Mouse (Mus musculus) ZHBTc4 (cell line): ENCODE data around the gene Rnase12.

ENCODE experiments used
- DNase-seq: peaks from one replicate; pipeline ENCODE4 v3.0.0-alpha.2; 2011; ENCODE audit warnings: low read depth, low spot score

Rnase12 gene

GRCm38 (mm10) chr14:51085086-51085485 is 27.6 kb upstream of the Rnase12 start:
- no peak for DNase-seq

GRCm38 (mm10) chr14:51083805-51084204 is 26.3 kb upstream of the Rnase12 start:
- no peak for DNase-seq

GRCm38 (mm10) chr14:51082599-51083581 is 25.4 kb upstream of the Rnase12 start:
- DNase-seq = peak; percentile 81

GRCm38 (mm10) chr14:51081035-51081434 is 23.6 kb upstream of the Rnase12 start:
- no peak for DNase-seq

DNA sequence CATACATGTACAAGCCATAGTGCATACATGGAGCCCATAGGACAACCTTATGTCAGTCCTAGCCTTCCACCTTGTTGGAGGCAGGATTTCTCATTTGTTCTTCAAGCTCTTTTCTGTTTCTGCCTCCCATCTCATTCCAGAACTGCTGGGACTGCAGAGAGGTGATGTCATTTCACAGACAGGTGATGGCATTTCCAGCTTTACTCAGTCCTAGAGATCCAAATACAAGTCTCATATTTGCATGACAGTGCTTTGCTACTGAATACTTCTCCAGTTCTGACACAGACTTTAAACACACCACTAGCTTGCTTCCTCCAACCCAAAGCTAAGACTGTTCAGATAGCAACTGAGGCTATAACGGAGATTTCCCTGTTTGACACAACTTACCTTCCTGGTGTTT is 21.7 kb upstream of the Rnase12 start:
- DNase-seq = no peak

DNA sequence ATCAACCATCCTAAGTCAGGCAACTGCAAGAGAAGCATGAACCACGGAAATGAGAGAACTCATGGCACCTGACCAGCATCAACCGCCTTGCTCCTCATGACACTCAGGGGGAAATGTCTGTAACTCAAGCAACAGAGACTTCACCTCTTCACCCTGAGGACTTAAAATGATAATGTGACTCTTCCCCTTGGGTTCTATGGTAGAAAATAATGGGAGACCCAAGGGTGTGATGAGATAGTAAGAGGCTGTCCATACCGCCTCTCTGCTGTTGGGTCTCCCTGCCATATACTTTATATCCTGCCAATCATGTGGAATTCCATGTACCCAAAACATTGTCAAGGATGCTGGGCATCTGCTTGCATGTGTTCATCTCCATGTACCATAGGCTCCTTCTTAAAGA is 16.9 kb upstream of the Rnase12 start, which contains the start of gene Olfr750:
TSS of gene Olfr750 (minus strand) at position 101 of the 400 bp plus-strand sequence.
- DNase-seq = no peak

GRCm38 (mm10) chr14:51069617-51070016 is 12.2 kb upstream of the Rnase12 start:
- peak; percentile 91 for DNase-seq

GRCm38 (mm10) chr14:51068956-51069355 is 11.5 kb upstream of the Rnase12 start:
- no peak for DNase-seq

GRCm38 (mm10) chr14:51060761-51061160 is 3.3 kb upstream of the Rnase12 start:
- DNase-seq = no peak

DNA sequence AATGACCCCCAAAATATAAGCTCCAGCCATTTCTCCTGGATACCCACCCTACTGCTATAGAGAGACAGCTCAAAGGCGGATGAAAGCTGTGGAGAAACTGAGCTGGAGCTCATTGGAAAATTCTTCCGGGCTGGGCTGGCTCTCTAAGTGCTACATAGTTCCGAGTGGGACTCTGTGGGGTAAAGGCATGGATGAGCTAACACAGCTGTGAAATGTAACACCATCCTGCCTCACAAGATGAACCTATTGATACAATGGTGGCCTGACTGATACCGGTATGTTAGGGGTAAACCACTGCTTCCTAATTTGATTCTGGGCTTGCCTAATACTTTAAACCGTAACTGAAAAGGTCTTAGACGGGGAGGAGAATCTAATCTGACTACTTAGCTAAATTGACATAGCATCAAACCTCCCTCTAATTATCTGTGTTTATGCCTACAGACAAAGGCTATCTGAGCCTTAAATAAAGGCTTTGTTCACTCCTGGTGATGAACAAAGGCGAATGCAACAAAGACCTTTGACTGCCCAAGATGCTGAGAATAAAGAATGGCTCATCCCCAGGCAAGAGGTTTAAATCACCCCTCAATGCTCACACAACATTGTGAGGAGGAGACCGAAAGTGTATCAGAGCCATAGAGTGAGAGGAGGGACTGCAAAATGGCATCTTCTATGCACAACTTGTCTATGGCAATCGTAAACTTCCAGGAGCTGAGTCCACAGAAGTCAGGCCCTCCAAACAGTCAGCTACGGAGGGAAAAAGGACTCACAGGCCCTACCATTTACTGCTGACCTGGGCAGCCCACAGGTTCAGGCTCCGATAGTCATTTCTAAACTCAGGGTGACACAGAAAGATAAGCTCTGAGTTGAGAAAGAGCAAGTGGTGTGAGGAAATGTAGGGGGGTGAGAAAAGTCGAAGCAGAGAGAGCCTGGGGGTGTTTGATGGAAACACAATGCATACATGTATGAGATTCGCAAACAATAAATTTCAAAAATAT is 2.9 kb downstream of the Rnase12 start:
- peak; percentile 35 for DNase-seq

DNA sequence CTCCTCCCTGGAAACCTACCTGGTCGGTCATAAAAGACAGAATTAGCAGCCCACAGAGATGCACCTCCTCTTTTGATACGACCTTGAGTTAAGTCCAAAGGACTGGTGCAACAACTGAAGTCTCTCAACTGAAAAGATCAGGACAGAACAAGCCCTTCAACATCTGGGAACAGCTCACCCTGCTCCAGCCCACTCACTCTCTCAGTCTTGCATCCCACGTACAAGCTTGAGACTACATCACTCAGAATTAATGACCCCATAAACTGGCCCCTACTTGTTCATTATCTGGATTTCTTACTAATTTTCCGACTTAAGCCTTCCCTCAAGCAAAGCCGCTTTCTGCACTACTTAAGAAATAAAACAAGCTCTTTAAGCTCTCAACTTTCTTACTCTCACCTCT is 4.3 kb downstream of the Rnase12 start:
- DNase-seq = no peak

DNA sequence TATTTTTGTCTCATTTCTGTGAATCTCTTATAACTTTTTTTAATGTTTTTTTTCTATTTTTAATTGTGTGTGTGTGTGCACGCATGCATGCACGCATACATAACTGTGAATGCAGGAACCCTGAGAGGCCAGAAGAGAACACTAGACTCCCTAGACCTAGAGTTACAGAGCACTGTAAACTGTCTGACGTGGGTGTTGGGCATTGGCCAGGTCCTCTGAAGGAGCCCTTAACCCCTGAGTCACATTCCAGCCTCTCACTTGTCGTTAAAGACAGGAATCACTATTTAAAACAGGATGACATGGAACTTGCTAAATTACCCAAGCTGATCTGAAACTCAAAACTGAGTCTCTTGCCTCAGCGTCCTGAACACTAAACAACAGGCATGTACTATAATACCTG is 5.5 kb downstream of the Rnase12 start:
- no peak for DNase-seq

- DNase-seq = no peak
Measured at GRCm38 (mm10) chr14:51050063-51050462, 7.4 kb downstream of the Rnase12 start, which contains the start of gene Rnase11. Gene Rnase11 (minus strand): TSS chr14:51050163.

GRCm38 (mm10) chr14:51047846-51048245 is 9.6 kb downstream of the Rnase12 start:
- no peak for DNase-seq

- no peak for DNase-seq
Measured at GRCm38 (mm10) chr14:51041769-51042168, 15.7 kb downstream of the Rnase12 start, which contains the start of gene Rnase9. Gene Rnase9 (minus strand): TSS chr14:51041869.

- DNase-seq = no peak
Measured at GRCm38 (mm10) chr14:51036214-51036613, 21.2 kb downstream of the Rnase12 start.

DNA sequence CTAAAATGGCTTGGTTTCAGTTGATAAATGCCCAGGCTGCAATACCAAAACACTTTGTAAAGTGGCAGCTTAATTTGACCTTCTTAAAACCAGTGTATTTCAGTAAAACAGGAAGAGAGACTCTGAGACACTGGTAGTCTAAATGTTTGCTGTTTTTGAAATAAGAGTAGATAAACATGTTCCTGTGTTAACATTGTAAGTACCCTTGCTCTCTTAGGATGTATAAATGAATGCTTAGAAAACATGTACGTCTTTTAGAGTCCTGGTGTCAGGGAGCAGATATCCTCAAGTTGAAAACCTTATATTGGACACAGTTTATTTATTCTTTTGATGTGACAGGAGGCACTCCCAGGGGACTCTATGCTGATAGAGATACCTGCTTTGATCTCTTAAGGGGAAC is 22.3 kb downstream of the Rnase12 start:
- DNase-seq = no peak

DNA sequence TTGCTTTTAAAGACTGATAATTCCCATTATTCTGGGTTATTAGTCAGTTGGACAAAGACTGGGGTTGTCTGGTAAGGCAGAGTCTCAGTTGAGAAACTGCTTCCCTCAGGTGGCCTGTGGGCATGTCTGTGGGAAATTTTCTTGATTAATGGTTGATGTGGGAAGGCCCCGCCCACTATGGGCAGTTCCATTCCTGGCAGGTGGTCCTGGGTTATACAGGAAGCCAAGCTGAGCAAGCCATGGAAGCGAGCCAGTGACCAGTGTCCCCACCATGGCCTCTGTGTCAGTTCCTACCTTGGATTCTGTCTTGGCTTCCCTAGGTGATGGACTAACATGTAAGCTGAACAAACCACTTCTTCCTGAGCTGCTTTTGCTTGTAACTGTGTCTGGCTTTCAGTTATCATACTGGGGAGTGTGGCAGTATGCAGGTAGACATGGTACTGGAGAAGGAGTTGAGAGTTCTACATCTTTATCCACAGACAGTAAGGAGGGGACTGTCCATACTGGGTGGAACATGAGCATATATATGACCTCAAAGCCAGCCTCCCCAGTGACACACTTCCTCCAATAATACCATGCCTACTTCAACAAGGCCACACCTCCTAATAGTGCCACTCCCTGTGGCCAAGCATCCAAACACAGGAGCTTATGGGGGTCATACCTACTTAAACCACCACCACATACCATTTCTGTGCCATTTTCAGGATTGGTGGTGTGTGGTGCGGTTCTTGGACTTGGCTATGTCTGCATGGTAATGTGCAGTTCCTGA is 29.9 kb downstream of the Rnase12 start:
- no peak for DNase-seq

DNA sequence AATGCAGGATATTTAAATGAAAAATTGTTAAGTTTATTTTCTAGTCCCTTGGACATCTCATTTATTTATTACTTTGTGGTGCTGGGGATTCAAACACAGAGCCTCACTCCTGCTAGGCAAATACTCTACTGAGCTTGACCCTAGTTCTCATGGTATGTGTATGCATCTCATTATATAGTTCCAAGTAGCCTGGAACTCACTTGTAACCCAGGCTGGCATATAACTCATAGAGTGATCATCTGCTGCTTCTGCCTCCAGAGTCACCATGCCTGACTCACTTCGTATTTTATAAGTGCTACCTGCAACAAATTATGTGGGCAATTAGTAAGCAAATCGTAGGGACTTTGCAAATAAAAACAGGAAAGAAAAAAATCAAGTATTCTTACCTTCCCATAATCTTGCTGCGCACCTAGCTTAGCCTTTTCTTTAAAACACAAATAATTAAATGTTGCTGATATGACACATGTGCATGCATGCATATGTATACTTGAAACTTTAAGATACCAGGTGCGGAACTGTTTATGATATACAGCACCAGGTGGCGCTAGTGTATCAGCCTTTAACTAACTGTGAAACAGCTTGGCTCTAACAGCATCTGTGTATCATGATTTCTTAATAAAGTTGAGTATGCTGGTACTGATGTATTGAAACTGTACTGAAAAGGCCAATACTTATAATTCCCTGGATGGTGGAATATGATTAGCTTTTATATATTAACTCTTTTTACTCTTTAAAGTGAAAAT is 30.9 kb downstream of the Rnase12 start:
- peak; percentile 80 for DNase-seq

DNA sequence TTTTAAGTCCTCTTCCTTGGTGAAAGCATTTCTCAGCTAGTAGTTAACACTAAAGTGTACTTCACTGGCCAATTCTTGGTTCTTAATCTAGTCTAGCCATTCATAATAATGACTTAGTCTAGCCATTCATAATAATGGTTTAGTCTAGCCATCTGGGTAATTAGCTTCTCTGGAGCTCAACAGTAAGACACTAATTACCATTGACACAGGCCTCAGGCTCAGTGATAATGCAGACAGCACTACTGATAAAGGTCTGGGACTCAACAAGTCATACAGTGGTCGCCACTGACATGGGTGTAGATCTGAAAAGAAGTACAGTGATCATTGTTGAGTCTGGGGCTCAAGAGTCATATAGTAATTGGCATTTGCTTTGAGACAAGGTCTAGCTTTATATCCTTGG is 32.6 kb downstream of the Rnase12 start:
- DNase-seq = no peak
